Mouse (Mus musculus) cortical plate, adult 2 months (tissue): ENCODE measurements around the gene Kcnn1.

Source experiments
- CTCF ChIP-seq: fragments of 200-500 bp; IDR thresholded peaks from 2 replicates; pipeline ENCODE4 v1.5.1; 2011; ENCODE audit warnings: mild to moderate bottlenecking, control low read depth, low read length; ENCODE audit not compliant: insufficient read depth; ENCODE audit errors: extremely low read depth
- POLR2A ChIP-seq: fragments of 200-500 bp; IDR thresholded peaks from 2 replicates; pipeline ENCODE4 v1.6.1; 2011; ENCODE audit warnings: mild to moderate bottlenecking, low read length, control low read depth; ENCODE audit not compliant: insufficient read depth; ENCODE audit errors: extremely low read depth

DNA sequence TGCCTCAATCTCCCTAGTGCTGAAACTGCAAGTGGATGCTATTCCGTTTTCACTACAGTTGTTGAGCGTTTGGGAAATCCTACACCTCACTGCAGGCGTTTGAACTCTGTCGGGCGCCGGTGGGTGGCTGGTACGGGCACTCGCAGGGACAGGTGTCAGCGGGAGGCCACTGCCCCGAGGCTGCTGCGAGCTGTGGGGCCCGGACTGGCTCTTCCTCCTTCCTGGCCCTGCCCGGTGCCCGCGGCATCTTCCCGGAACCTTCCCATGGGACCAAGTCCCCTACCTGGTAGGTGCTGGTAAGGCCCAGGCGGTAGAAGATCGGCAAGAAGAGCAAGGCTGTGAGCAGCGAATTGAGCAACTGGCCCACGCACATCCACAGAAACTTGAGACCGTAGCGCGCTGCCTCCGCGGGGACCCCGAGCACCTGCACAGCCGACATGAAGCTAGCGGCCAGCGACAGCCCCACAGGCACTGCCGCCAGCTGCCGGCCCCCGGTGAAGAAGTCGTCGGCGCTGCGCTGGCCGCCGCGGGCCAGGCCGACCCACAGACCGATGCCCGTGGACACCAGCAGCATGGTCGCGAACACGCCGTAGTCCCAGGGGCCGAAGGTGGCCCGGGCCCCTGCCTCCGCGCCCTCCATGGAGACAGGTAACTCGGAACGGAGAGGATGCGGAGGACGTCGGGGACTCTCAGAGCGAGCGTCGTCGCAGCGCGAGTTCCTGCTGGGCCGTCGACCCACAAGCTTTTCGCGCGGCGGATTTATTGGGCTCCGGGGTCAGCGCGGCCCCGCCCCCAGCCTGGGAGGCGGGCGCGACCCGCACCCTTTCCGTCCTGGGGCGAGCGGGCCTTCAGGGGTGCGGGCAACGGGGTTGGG lies 29.2 kb upstream of the Kcnn1 start, which contains the start of gene Slc5a5:
- TF ChIP-seq CTCF (no peak), POLR2A (no peak)
